Mouse (Mus musculus) left cerebral cortex, postnatal 36 days (tissue): Measurements from ENCODE around the gene Slc31a2. TPM values are rescaled to one million over a fixed set of nuclear protein-coding genes. Genes with fewer than 3 reads are reported as not detected.

Experiments
- DNase-seq, 2 experiments: peaks; one replicate each; pipeline ENCODE4 v3.0.0; 2021 to 2022; ENCODE audit warnings: low spot score in 2 of 2, mixed read lengths in 1 of 2
- intact Hi-C: fragments of 180-260 bp; cut with DNase I; formaldehyde crosslinking; loops from one replicate; pipeline ENCODE4 v1.15.1; 2025
- total RNA-seq, 2 experiments: library from RNA; stranded (reverse); gene quantifications; 2 replicates each; pipeline ENCODE4 v1.2.3; 2021

Slc31a2 gene
- total RNA-seq, 2 experiments from 2014 or later: 6.7 to 8.7 TPM

- DNase-seq: no peak
- intact Hi-C loops: no loop called here
Measured at GRCm38 (mm10) chr4:62308406-62308805, 46.0 kb downstream of the Slc31a2 start.

GRCm38 (mm10) chr4:62312821-62313220, 50.5 kb downstream of the Slc31a2 start:
- intact Hi-C loops: no loop called here
- no peak for DNase-seq

- DNase-seq: no peak
- intact Hi-C loops: no loop called here
Measured at GRCm38 (mm10) chr4:62313641-62314211, 51.4 kb downstream of the Slc31a2 start.

- intact Hi-C loops: no loop called here
- no peak for DNase-seq
Measured at GRCm38 (mm10) chr4:62314516-62314915, 52.2 kb downstream of the Slc31a2 start.

GRCm38 (mm10) chr4:62316456-62316855, 54.1 kb downstream of the Slc31a2 start:
- no peak for DNase-seq
- intact Hi-C loops: no loop called here

- intact Hi-C loops: no loop called here
- DNase-seq: no peak
Measured at GRCm38 (mm10) chr4:62318294-62318693, 55.9 kb downstream of the Slc31a2 start.

GRCm38 (mm10) chr4:62322684-62323083, 60.3 kb downstream of the Slc31a2 start:
- intact Hi-C loops: no loop called here

GRCm38 (mm10) chr4:62326111-62326510, 63.7 kb downstream of the Slc31a2 start:
- intact Hi-C loops: no loop called here
- DNase-seq: no peak

More at GRCm38 (mm10) chr4:62322684-62323083, 60.3 kb downstream of the Slc31a2 start:
- DNase-seq: no peak

GRCm38 (mm10) chr4:62328941-62329660, 66.7 kb downstream of the Slc31a2 start:
- DNase-seq: no peak
- intact Hi-C loops: no loop called here

GRCm38 (mm10) chr4:62331977-62332376, 69.6 kb downstream of the Slc31a2 start:
- DNase-seq: no peak
- intact Hi-C loops: no loop called here

GRCm38 (mm10) chr4:62338536-62338935, 76.2 kb downstream of the Slc31a2 start:
- DNase-seq: no peak
- intact Hi-C loops: no loop called here

GRCm38 (mm10) chr4:62344000-62344399, 81.6 kb downstream of the Slc31a2 start:
- no peak for DNase-seq
- intact Hi-C loops: no loop called here

- intact Hi-C loops: no loop called here
Measured at GRCm38 (mm10) chr4:62345827-62346226, 83.5 kb downstream of the Slc31a2 start.

GRCm38 (mm10) chr4:62347605-62348328, 85.4 kb downstream of the Slc31a2 start:
- DNase-seq: no peak
- intact Hi-C loops: no loop called here

More at GRCm38 (mm10) chr4:62345827-62346226, 83.5 kb downstream of the Slc31a2 start:
- DNase-seq: no peak

Other genes starting within 250 kb of the Slc31a2 start
- not detected for gene Mup20, start 208.4 kb upstream of the Slc31a2 start, total RNA-seq
- gene Mup3, start 175.2 kb upstream of the Slc31a2 start, total RNA-seq: not detected
- gene Mup21, start 111.7 kb upstream of the Slc31a2 start, total RNA-seq: not detected
- 10 to 100 TPM; 22.0 to 22.2 TPM for gene Zfp37, start 31.5 kb upstream of the Slc31a2 start, total RNA-seq
- 10 to 100 TPM; 34.5 to 38.9 TPM for gene Fkbp15, start 98.0 kb downstream of the Slc31a2 start, total RNA-seq
- 10 to 100 TPM; 14.2 to 15.2 TPM for gene Slc31a1, start 98.2 kb downstream of the Slc31a2 start, total RNA-seq
- 10 to 100 TPM; 44.0 to 44.1 TPM for gene Cdc26, start 146.1 kb downstream of the Slc31a2 start, total RNA-seq
- gene Prpf4, start 146.2 kb downstream of the Slc31a2 start, total RNA-seq: 10 to 100 TPM; 12.1 to 12.4 TPM
- gene Rnf183, start 172.7 kb downstream of the Slc31a2 start, total RNA-seq: not detected
- gene Wdr31, start 208.3 kb downstream of the Slc31a2 start, total RNA-seq: 1 to 10 TPM; 7.8 to 8.9 TPM
- gene Bspry, start 217.5 kb downstream of the Slc31a2 start, total RNA-seq: under 1 TPM; 0.27 to 0.54 TPM
- 10 to 100 TPM in 1 of 2 experiments, 1 to 10 TPM in 1; 9.8 to 10.4 TPM for gene Hdhd3, start 240.9 kb downstream of the Slc31a2 start, total RNA-seq